Mouse (Mus musculus) heart, embryonic 14.5 days (tissue): ENCODE measurements at regions not wholly inside any gene's neighbourhood (a gene's known extent, or its start where the extent isn't known, plus 50 kb on each side); places are given as distances from the start of the nearest gene placed in this dataset.

Experiments
- ATAC-seq: fragments of 200-750 bp; cut with Nextera tagmentation; 2 replicates; pipeline ENCODE4 v1.8.0; 2017; ENCODE audit warnings: low read depth, moderate TSS enrichment; ENCODE audit not compliant: insufficient number of reproducible peaks, insufficient read depth, low FRiP score
- H3K27ac ChIP-seq, 2 experiments: fragments of 200-500 bp in 1 of 2; fragments of 300-500 bp in 1 of 2; sonication (generic) in 1 of 2; replicated peaks in 1 of 2; 2 replicates each; pipeline ENCODE4 v1.5.1; 2012 to 2014; ENCODE audit warnings: low read depth in 2 of 2, low read length in 2 of 2, control low read depth in 1 of 2, mild to moderate bottlenecking in 1 of 2, mixed read lengths in 1 of 2; ENCODE audit not compliant: control insufficient read depth in 1 of 2, insufficient read depth in 1 of 2
- H3K27me3 ChIP-seq: fragments of 300-500 bp; sonication (generic); 2 replicates; pipeline ENCODE4 v1.6.1; 2014; ENCODE audit warnings: mild to moderate bottlenecking, low read length, control low read depth; ENCODE audit not compliant: control insufficient read depth, insufficient read depth
- H3K36me3 ChIP-seq: fragments of 300-500 bp; sonication (generic); 2 replicates; pipeline ENCODE4 v1.6.1; 2014; ENCODE audit warnings: mild to moderate bottlenecking, control low read depth, low read length, mixed read lengths; ENCODE audit not compliant: control insufficient read depth, insufficient read depth
- H3K4me1 ChIP-seq, 2 experiments: fragments of 200-500 bp in 1 of 2; fragments of 300-500 bp in 1 of 2; sonication (generic) in 1 of 2; 2 replicates each; pipeline ENCODE4 v1.6.1; 2012 to 2014; ENCODE audit warnings: low read length in 2 of 2, control low read depth in 1 of 2, mixed read lengths in 1 of 2; ENCODE audit not compliant: control insufficient read depth in 2 of 2, insufficient read depth in 2 of 2
- H3K4me2 ChIP-seq: fragments of 300-500 bp; sonication (generic); 2 replicates; pipeline ENCODE4 v1.6.1; 2014; ENCODE audit warnings: mild to moderate bottlenecking, low read length
- H3K4me3 ChIP-seq, 2 experiments: fragments of 200-500 bp in 1 of 2; fragments of 300-500 bp in 1 of 2; sonication (generic) in 1 of 2; 2 replicates each; pipeline ENCODE4 v1.5.1; 2012 to 2014; ENCODE audit warnings: low read length in 2 of 2, mild to moderate bottlenecking in 2 of 2, control low read depth in 1 of 2, low read depth in 1 of 2, moderate library complexity in 1 of 2; ENCODE audit not compliant: control insufficient read depth in 1 of 2, insufficient read depth in 1 of 2
- H3K9ac ChIP-seq: fragments of 300-500 bp; sonication (generic); 2 replicates; pipeline ENCODE4 v1.6.1; 2014; ENCODE audit warnings: mild to moderate bottlenecking, low read length
- H3K9me3 ChIP-seq: fragments of 300-500 bp; sonication (generic); 2 replicates; pipeline ENCODE4 v1.6.1; 2016; ENCODE audit warnings: low read length, control low read depth; ENCODE audit not compliant: control insufficient read depth
- WGBS: fragments of 180-500 bp; shearing (Covaris S2); extraction: QIAGEN DNeasy Blood & Tissue Kit; methylation state at CpG from one replicate; pipeline ENCODE4 v1.1.7; 2014; 5-methylcytosine and 5-hydroxymethylcytosine counted together

- H3K9ac ChIP-seq = no peak overlapping the region
- H3K27me3 ChIP-seq = no peaks in the 10 kb centered on the region
- no peak overlapping the region for H3K4me2 ChIP-seq
- no peak overlapping the region for H3K27ac ChIP-seq
- H3K4me1 ChIP-seq = no peaks in the 10 kb centered on the region; a peak in 2 of 4 replicates
- no peaks in the 10 kb centered on the region for H3K9me3 ChIP-seq
- ATAC-seq = 0 out of 2 replicates have a peak, but pooled peaks have one; percentile 15
- no peaks in the 10 kb centered on the region for H3K36me3 ChIP-seq
- H3K4me3 ChIP-seq = no peak overlapping the region
- 51% methylated on average over 3 of the region's 3 CpGs for WGBS
These were observed 170.4 kb downstream of the Ktn1 start for GRCm38 (mm10) chr14:47818641-47819040.

GRCm38 (mm10) chr14:47820571-47821143, 172.4 kb downstream of the Ktn1 start:
- 70% methylated on average over 13 of the region's 13 CpGs for WGBS
- Histone ChIP-seq H3K27me3 (no peaks in the 10 kb centered on the region), H3K4me2 (no peak overlapping the region), H3K9ac (no peak overlapping the region), H3K9me3 (no peaks in the 10 kb centered on the region), H3K4me1 (no peaks in the 10 kb centered on the region; a peak in 2 of 4 replicates), H3K27ac (no peak overlapping the region), H3K36me3 (no peaks in the 10 kb centered on the region), H3K4me3 (no peak overlapping the region)
- ATAC-seq = no peak

GRCm38 (mm10) chr14:47823182-47823581, 174.9 kb downstream of the Ktn1 start:
- Histone ChIP-seq H3K36me3 (no peaks in the 10 kb centered on the region), H3K27me3 (no peaks in the 10 kb centered on the region), H3K27ac (no peak overlapping the region), H3K9ac (no peak overlapping the region), H3K9me3 (no peaks in the 10 kb centered on the region), H3K4me1 (no peaks in the 10 kb centered on the region; a peak in 2 of 4 replicates), H3K4me3 (no peak overlapping the region), H3K4me2 (no peak overlapping the region)
- WGBS = 58% methylated on average over 9 of the region's 9 CpGs
- no peak for ATAC-seq

- no peak for ATAC-seq
- H3K27ac ChIP-seq = no peak overlapping the region
- no peaks in the 10 kb centered on the region for H3K9me3 ChIP-seq
These were observed 175.4 kb downstream of the Ktn1 start for GRCm38 (mm10) chr14:47823696-47824095.

GRCm38 (mm10) chr14:47825446-47825956, 177.3 kb downstream of the Ktn1 start:
- 80% methylated on average over 3 of the region's 3 CpGs for WGBS
- Histone ChIP-seq H3K27ac (no peak overlapping the region), H3K9me3 (no peaks in the 10 kb centered on the region), H3K4me1 (no peaks in the 10 kb centered on the region), H3K27me3 (no peaks in the 10 kb centered on the region), H3K9ac (no peak overlapping the region), H3K4me2 (no peak overlapping the region), H3K4me3 (no peak overlapping the region), H3K36me3 (no peaks in the 10 kb centered on the region)
- no peak for ATAC-seq

More at GRCm38 (mm10) chr14:47823696-47824095, 175.4 kb downstream of the Ktn1 start:
- Histone ChIP-seq H3K36me3 (no peaks in the 10 kb centered on the region), H3K4me2 (no peak overlapping the region), H3K27me3 (no peaks in the 10 kb centered on the region), H3K4me1 (no peaks in the 10 kb centered on the region; a peak in 1 of 4 replicates), H3K9ac (no peak overlapping the region), H3K4me3 (no peak overlapping the region)
- WGBS = 85% methylated on average over 8 of the region's 8 CpGs

GRCm38 (mm10) chr14:47826545-47826944, 178.3 kb downstream of the Ktn1 start:
- Histone ChIP-seq H3K4me2 (no peak overlapping the region), H3K4me3 (no peak overlapping the region), H3K36me3 (no peaks in the 10 kb centered on the region), H3K9me3 (no peaks in the 10 kb centered on the region), H3K9ac (no peak overlapping the region), H3K27me3 (no peaks in the 10 kb centered on the region), H3K4me1 (no peaks in the 10 kb centered on the region), H3K27ac (no peak overlapping the region)
- ATAC-seq = no peak
- 60% methylated on average over 4 of the region's 4 CpGs for WGBS

- no peak for ATAC-seq
- H3K4me2 ChIP-seq = no peak overlapping the region
- H3K27me3 ChIP-seq = no peaks in the 10 kb centered on the region
- H3K9me3 ChIP-seq = no peaks in the 10 kb centered on the region
- no peak overlapping the region for H3K4me3 ChIP-seq
- H3K9ac ChIP-seq = no peak overlapping the region
- no peaks in the 10 kb centered on the region for H3K36me3 ChIP-seq
- WGBS = 64% methylated on average over 2 of the region's 2 CpGs
- peaks cover 2 to 4% of the 10 kb centered on the region in 2 experiments; a peak in 1 of 4 replicates for H3K4me1 ChIP-seq
- no peak overlapping the region for H3K27ac ChIP-seq
These were observed 179.4 kb downstream of the Ktn1 start for GRCm38 (mm10) chr14:47827623-47828022.

GRCm38 (mm10) chr14:47833696-47834095, 185.4 kb downstream of the Ktn1 start:
- Histone ChIP-seq H3K4me2 (no peak overlapping the region), H3K9me3 (no peaks in the 10 kb centered on the region), H3K27me3 (no peaks in the 10 kb centered on the region), H3K4me1 (peaks cover 2 to 4% of the 10 kb centered on the region in 2 experiments; a peak in 1 of 4 replicates), H3K36me3 (no peaks in the 10 kb centered on the region), H3K4me3 (no peak overlapping the region), H3K9ac (no peak overlapping the region), H3K27ac (no peak overlapping the region)
- 76% methylated on average over 10 of the region's 10 CpGs for WGBS
- no peak for ATAC-seq
